Mouse (Mus musculus) adrenal gland, adult (tissue): ENCODE results near the gene Smoc1.

Experiments used
- DNase-seq, 2 experiments: peaks; one replicate each; pipeline ENCODE4 v3.0.0; 2022 to 2023; ENCODE audit warnings: low spot score in 1 of 2; ENCODE audit not compliant: inconsistent age in 2 of 2

Smoc1 gene

DNA sequence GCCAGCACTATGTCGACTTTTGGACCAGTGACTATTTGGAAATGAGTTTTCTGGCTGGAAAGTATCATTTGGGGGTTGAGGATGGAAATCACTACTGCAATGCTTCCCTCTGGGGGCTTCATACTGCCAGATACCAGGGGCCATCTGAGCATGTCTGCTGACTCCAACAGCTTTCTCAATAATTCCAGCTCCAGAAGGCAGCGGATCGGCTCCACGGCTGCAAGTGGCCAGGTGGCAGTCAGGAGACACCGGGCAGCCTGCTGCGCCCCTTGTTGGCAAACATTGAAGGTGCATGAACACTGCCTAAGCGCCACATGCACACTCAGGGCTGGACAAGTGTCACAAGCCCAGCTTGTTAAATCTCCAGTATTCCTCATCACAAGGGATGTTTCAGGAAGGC, 2.2 kb upstream of the Smoc1 start:
- DNase-seq, result peak in 1 of 2 experiments; percentile 64

DNA sequence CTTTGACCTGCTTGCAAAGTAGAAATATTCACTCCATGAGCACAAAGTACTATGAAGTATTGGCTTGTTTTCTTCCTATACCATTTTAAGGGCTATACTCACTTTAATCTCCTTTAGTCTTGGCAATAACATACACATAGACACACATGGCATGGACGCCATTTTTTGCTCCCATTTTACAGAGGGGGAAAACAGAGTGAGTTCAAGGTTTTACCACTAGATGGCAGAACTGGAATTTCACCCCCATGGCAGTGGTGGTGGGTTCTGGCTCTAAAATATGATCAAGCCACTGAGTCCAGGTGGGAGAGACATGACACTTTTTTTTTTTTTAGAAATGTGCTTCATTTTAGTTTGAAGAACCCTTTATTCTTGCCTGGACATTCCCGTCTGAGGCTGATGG, 1.6 kb upstream of the Smoc1 start:
- DNase-seq, result no peak

DNA sequence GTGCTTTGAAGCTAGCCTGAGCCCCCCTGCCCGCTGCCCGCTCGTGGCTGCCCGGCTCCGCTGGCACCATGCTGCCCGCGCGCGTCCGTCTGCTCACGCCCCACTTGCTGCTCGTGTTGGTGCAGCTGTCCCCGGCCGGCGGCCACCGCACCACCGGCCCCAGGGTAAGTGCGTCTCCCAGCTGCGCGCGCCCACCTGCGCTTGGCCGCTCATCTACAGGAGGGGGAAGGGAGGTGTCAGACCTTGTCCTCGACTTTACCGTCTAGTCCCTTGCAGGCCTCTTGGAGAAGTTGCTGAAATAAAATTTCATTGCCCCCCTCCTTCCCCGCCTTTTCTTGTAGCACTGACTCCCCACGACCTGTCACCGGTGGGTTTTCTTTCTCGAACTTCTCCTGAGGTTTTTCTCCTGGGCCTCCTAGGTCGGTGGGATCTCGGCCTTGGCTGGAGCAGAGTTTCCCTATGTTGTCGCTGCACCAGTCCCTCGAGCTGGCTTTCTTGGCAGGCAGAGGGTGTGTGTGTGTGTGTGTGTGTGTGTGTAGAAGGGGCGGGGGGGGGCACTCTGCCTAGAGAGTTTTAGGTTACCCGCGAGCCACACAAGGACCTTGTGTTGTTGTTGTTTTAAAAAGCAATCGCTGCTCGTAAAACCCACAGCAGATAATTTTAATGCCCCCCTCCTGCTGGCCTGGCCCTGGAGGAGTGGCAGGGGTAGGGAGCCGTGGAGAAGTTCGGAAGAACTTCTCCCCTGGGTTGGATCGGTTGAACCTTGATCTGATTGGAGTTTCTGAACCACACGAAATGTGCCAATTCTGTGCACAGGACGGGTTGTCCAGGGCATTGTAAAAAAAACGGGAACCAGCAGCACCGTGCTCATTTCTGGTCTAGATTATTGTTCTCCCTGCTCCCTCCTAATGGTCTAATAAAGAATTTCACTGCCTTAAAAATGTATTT, 661 bp downstream of the Smoc1 start:
- DNase-seq, result peak; percentile 48 to 86

DNA sequence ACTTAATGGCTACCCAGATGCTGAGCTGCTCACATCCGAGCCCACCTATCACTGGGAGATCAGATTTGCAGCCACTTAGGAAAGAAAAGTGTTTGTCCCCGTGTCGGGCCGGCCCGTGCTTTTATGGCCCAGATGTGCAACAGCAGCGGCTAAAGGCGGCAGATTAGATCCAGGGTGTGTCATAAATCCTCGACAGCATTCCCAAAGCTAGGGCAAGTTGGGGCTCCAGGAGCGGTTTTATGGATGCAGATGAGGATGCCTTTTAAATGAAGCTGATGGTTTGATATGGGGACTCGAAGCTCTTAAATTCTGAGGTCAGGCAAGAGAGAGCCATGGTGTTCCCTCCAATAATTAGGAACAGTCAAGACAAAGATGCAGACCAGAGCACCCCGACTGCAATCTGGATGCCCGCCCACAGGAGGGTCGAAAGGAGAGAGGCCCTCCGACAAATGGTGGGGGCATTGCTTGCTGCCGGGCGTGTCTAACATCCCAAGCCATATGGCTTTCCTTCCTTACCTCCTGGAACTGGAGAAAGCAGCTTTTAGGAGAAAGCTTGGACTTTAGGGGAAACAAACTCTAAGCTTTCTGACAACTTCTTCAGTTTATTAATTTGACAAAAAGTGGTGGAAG, 1.8 kb downstream of the Smoc1 start:
- no peak for DNase-seq

DNA sequence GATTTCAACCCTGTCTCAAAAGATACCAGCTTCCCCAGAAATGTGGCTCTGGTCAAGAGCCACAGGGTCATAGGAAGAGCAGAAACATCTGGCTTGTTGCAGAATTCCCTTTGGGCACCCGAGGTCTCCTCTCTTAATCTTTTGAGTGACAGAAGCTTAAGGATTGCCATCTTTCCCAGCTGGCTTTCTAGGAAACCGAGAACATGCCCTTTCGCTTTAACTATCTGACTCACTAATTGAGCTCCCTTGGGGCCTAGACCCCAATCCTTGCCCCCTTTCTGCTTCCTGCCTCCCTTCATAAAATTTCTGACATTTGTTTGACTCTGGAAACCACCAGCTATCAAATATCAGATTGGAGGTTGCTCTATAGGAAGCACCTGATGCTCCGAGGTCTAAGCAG, 3.1 kb downstream of the Smoc1 start:
- DNase-seq, result no peak

DNA sequence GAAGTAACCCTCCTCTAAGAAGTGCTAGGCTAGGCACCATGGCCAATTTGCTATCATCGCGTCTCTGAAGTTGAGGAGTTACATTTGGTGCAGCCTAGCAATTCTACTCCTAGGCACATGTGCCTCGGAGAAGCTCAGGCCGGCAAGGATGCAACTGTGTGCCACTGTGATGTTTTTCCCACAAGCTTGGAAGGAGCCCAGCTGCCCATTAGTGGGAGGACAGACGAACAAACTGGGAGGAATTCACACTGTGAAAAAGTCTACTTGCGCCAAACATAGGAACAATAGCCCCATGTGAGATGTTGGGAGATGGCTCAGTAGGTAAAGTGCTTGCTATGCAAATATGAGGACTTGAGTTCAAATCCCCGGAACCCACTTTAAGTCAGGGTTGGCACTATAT, 5.0 kb downstream of the Smoc1 start:
- no peak for DNase-seq

DNA sequence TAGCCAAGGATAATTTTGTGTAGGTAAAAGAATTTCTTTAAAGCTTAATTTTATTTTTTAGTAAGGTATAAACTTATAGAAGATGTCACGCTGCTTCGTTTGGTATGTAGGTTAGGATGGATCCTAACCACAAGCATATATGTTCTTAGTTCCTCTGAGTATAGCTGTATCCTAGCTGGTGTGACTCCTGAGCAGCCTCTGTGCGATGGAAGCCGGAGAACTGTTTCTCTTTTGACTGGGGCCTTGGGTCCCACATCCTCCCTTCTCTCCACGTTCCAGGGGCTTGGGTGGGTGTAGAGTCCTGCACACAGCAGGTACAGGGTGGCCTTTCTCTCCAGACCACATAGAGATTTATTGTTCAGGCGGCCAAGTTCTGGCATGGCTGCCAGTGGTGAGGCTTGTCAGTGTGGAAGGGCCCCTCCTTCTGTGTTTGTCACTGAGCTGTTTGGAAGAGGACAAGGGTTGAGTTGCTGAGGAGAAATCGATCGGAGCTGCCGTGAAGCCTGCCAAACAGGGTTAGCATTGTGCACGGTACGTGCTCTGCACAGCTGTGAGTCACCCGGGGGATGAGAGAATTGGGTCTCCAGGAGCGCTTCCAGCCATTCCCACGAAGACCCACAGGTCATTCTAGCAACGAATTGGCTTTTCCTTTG, 6.9 kb downstream of the Smoc1 start:
- peak; percentile 83 to 89 for DNase-seq

DNA sequence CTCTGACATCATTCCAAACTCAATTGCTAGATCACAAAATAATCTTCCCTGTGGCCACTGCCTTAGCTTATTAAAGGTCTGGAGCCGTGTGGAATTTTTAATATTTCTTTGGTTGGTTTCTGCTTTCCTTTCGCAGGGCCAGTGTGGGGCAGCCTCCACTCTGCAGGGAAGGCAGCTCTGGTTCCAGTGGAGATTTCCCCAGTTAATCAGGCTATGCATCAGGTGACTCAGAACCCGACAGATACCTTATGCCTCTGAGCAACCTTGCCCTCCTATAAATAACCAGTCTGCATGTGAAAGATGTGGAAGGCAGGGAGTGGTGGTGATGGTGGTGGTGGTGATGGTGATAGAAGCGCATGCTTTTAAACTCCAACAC, 7.4 kb downstream of the Smoc1 start:
- no peak for DNase-seq

DNA sequence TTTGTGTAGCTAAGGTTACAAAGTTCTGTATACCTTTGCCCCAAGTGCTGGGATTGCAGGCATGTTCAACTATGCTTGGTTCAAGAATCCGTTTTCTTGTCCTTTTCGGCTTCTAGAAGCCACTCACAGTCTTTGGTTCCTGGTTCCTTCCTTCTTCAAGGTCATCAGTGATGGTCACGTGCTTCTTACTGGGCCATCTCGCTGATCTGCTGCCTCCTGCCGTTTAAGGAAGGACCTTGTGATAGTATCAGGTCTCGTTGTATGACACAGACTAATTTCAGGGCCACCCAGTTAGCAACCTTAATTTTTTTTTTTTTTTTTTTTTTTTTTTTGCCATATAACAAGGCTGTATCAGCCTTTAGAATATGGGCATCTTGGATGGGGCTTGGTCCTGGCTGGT, 9.2 kb downstream of the Smoc1 start:
- DNase-seq, result peak in 1 of 2 experiments; percentile 63

DNA sequence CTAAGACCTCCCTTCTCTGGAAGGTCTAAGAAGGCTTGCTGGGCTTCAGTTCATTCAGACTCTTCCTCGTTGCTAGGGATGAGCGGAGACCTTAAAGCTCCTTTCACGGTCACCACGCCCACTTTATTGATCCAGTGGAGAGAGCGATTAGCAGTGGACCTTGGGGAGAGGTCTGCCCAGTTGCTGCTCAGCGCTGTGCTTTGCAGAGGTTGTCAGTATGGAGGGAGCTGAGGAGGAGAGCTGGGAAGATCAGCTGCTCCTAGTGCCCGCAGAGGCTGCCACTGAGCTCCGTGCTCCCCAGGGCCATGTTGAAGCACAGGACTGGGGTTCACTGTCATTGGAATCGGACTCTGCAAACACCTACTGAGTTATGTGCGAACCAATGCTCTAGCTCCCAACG, 17.0 kb downstream of the Smoc1 start:
- DNase-seq, result no peak

DNA sequence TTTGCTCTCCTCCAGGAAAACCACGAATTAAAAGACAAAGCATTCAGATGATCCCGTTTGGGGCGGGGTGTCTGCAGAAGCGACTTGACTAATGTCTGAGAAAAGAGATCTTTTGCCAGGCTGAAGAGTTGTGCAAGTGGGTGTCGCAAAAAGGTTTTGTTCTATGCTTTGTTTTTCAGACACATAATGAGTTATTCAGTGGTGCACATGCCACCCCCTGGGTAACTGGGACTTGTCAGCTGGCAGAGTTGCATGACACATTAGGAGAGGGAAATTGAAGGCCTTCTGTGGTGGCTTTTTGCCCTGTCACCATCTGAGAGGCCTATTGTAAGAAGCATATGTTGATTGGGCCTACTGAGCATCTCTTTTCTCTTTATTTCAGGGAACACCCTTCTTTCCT, 20.3 kb downstream of the Smoc1 start:
- DNase-seq, result peak in 1 of 2 experiments; percentile 71

DNA sequence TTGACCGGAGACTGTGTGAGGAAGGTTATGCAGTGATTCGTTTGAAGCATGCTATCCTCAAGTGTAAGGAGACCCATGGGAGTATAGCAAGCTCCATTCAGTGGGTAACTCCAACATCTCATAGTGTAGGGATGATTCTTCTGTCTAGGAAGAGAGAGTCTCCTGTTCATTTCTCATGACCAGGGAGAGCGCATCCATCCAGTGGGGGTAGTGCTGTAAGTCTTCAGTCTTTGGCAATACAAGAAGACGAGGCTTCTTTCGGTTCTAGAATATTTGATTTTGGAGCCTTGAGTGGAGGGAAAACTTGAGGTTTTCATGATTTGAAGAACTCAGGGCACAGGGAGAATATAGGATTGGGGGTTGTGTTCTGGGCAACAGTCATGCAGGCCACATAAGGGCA, 23.1 kb downstream of the Smoc1 start:
- no peak for DNase-seq

DNA sequence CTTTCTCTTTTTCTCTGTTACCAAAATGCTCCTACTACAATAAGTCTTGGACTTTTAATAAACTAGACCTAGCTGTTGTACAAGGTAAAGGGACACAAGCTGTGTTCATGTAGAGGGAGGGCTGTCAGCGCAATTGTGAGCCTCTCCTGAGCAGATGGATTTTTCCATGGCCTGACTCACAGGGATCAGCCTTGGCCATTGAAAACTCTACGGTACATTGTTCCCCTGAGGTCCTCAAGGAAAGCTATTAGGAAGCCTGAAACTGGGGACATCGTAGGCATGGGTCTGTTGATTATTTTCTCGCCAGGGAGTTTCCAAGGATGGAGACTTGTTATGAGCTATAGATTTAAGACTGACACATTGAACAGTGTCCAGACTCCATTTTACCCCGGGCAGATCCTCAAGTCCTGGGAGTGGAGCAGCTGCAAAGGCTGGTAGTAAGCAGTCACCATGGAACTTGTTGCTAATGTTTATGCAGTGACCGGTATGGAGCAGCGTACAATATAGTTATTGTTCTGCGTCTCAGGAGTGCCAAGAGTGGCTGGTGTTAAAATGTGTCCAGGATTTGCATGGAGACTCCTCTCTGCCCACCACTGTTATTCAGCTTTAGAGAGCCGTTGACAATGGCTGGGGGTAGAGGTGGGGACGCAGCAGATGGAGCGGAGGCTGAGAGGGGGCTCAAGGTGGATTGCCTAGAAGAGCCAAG, 28.5 kb downstream of the Smoc1 start:
- peak; percentile 60 to 81 for DNase-seq

DNA sequence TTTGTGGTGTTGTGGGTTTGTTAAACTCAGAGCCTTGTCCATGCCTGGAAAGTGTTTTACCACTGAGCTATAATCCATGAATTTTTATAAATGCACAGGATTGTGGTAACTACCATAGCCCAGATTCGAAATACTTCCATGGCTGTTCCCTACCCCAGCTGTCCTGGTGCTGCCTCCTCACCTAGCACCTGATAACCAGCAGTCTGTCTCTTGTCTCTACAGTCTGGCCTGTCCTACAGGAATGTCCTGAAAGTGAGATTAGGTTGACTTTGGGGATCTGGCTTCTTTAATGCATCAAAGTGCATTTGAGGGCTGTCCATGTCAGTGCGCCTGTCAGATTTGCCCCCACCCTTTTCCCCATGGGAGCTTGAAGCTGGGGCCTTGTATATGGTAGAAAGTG, 29.2 kb downstream of the Smoc1 start:
- no peak for DNase-seq

DNA sequence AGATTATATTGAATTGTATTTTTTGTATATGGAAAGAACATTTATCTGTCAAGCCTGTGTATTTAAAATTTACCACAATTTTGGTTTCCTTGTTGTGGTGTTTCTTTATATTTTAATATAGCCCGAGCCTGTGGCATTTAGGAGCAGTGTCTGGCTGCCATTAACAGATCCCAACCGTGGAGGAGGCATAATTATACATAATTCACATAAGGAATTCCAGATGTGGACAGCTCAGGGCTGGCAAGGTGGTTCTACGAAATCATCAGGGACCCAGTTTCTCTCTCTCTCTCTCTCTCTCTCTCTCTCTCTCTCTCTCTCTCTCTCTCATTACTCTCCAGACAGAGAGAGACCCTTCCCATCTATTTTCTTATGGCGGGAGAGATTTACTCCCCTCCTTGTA, 31.0 kb downstream of the Smoc1 start:
- DNase-seq, result no peak

DNA sequence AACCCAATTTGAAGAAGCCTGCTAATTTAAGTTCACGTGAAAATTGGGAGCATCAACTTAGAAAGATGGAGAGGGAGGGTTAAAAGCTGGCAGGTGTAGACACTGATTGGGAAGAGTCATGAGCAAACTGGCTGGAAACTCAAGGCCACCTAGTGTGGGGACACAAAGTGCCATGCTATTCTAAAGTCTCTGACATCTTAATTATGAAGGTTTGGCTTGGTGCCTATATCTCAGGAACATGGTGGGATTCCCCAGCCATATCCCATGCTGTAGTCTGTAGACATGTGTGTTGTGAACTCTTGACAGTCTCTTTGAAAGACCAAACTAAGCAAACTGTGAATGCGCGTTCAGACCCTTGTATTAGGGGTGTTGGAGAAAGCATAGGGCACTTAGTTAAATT, 32.0 kb downstream of the Smoc1 start:
- peak in 1 of 2 experiments; percentile 29 for DNase-seq

DNA sequence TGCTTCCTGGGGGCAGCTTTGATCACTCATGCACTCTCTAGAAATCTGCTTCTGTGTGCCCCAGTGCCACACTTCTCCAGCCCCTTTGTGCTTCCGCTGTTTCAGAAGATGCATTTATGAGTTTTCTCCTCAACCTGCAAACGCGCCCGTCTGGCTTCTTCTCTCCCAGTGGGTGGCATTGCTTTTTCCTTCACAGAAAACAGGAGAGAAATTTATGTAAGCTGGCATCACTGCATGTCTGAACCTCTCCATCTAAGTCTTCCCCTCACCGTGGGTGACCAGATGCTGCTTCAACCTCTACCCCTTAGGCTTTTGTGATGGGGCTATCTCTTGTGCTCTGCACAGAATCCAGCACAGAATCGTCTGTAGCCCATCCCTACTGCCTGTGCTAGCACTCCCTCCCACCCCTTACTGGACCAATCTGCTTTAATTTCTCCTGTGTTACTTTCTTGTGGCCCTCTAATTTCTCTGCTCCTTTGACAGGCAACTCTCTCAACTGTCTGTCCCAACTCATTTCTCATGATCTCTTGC, 35.3 kb downstream of the Smoc1 start:
- DNase-seq, result no peak

DNA sequence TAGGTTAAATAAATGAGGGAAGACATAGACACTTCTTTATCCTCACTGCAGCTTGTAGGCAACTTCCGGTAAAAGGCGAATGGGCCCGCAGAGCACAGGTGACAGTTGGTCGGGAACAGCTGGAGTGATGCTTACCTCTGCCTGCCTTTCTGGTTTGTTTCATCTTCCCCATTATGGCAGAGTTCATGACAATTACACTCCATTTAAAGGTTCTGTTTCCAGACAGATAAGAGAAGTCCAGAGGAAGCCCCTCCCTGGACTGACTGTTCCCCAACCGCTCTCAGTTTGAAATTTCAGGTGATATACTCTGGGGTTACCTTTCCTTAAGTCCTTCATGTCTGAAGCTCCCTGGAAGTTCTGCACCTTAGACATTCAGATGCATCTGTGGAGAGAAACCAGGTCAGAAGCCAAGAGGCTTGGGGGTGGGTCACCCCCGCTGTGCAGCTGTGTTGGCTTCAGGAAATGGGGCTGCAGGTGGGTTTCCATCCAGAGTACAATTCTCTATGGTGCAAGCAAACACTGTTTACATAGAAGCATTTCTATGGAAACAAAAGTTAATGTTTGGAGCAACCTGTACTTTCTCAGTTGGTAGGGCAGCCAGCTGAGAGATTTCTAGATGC, 36.8 kb downstream of the Smoc1 start:
- DNase-seq, result no peak

DNA sequence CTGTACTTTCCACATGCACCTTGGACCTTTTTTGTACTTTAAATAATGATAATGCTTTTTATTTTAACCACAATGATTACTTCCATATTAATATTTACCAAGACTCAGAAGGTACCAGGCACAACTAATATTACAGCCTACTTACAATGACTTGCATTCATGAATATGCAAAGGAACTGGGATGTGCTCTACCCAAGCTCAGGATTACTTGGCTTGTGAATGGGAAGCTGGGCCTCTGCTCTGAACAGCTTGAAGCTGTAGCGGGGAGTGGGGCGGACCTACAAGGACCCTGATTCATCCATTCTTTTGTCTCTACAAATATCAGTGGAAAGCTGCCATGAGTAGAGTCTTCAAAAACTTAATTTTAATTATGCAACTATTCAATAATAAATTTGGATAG, 47.5 kb downstream of the Smoc1 start:
- DNase-seq, result no peak

DNA sequence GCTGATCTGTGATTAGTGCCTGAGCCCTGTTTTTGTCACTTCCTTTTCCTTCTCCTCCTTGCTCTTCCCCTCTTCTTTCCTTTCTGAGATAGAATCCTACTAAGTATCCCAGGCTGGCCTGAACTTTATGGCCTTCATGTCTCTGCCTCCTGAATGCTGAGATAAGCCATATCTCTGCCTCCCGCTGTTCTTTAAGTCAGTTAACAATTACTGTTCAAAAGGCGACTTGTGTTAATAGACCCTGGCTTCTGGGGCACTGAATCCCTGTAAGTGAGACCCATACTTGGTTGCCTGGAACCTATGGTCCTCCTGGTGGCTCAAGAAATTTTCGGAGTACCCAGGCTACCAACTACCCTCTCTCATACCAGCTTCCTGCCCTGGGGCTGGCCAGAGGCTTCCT, 48.3 kb downstream of the Smoc1 start:
- DNase-seq, result no peak
